Mouse (Mus musculus) neural tube, embryonic 11.5 days (tissue): Measurements from ENCODE around the gene Sf3b2. TPM values are rescaled to one million over a fixed set of nuclear protein-coding genes. Genes with fewer than 3 reads are reported as not detected.

ENCODE experiments used
- polyA plus RNA-seq: library from polyadenylated mRNA; unstranded; fragments of >200 nt; fragmentation: Nextera tagmentation; extraction: Ambion mirVana; gene quantifications from 2 replicates; pipeline ENCODE4 v1.2.1, GENCODE M21; 2014

Gene Sf3b2
- polyA plus RNA-seq, 1 experiment from 2014 or later, result 405 TPM

Other genes with a start within 250 kb of the Sf3b2 start
- 1.1 and 2.3 TPM in 2 replicates for gene Rin1, start 245.0 kb downstream of the Sf3b2 start, polyA plus RNA-seq
- gene Cd248, start 227.4 kb downstream of the Sf3b2 start, polyA plus RNA-seq, result 30.1 and 34.7 TPM in 2 replicates
- gene Tmem151a, start 209.9 kb downstream of the Sf3b2 start, polyA plus RNA-seq, result 1.8 and 2.0 TPM in 2 replicates
- gene Yif1a, start 206.9 kb downstream of the Sf3b2 start, polyA plus RNA-seq, result 80.4 and 88.0 TPM in 2 replicates
- gene Cnih2, start 196.9 kb downstream of the Sf3b2 start, polyA plus RNA-seq, result 110 and 127 TPM in 2 replicates
- gene Rab1b, start 188.4 kb downstream of the Sf3b2 start, polyA plus RNA-seq, result 250 and 266 TPM in 2 replicates
- gene Klc2, start 176.9 kb downstream of the Sf3b2 start, polyA plus RNA-seq, result 40.2 and 43.5 TPM in 2 replicates
- gene Pacs1, start 22.3 kb downstream of the Sf3b2 start, polyA plus RNA-seq, result 29.8 and 30.5 TPM in 2 replicates
- gene Gal3st3, start 2.9 kb upstream of the Sf3b2 start, polyA plus RNA-seq, result 16.2 and 17.8 TPM in 2 replicates
- gene Catsper1, start 40.3 kb upstream of the Sf3b2 start, polyA plus RNA-seq, result not detected in 2 replicates
- 1.8 and 1.9 TPM in 2 replicates for gene Cst6, start 54.1 kb upstream of the Sf3b2 start, polyA plus RNA-seq
- gene Eif1ad, start 71.3 kb upstream of the Sf3b2 start, polyA plus RNA-seq, result 71.5 and 77.3 TPM in 2 replicates
- gene Banf1, start 71.7 kb upstream of the Sf3b2 start, polyA plus RNA-seq, result 440 and 442 TPM in 2 replicates
- gene Sart1, start 93.2 kb upstream of the Sf3b2 start, polyA plus RNA-seq, result 78.5 and 79.9 TPM in 2 replicates
- 0.31 TPM in 1 of 2 replicates, not detected in the other for gene Tsga10ip, start 107.1 kb upstream of the Sf3b2 start, polyA plus RNA-seq
- 197 and 205 TPM in 2 replicates for gene Drap1, start 129.5 kb upstream of the Sf3b2 start, polyA plus RNA-seq
- gene AI837181, start 129.7 kb upstream of the Sf3b2 start, polyA plus RNA-seq, result 39.9 and 43.0 TPM in 2 replicates
- not detected in 2 replicates for gene Fosl1, start 152.1 kb upstream of the Sf3b2 start, polyA plus RNA-seq
- gene Ccdc85b, start 162.4 kb upstream of the Sf3b2 start, polyA plus RNA-seq, result 7.9 and 8.3 TPM in 2 replicates
- gene Fibp, start 165.2 kb upstream of the Sf3b2 start, polyA plus RNA-seq, result 110 and 119 TPM in 2 replicates
- 1.7 and 3.6 TPM in 2 replicates for gene Ctsw, start 173.1 kb upstream of the Sf3b2 start, polyA plus RNA-seq
- 55.5 and 55.6 TPM in 2 replicates for gene Efemp2, start 178.5 kb upstream of the Sf3b2 start, polyA plus RNA-seq
- gene Mus81, start 192.9 kb upstream of the Sf3b2 start, polyA plus RNA-seq, result 39.0 and 41.9 TPM in 2 replicates
- 3,817 and 3,867 TPM in 2 replicates for gene Cfl1, start 195.0 kb upstream of the Sf3b2 start, polyA plus RNA-seq
- gene 1700020D05Rik, start 208.3 kb upstream of the Sf3b2 start, polyA plus RNA-seq, result 0.31 TPM in 1 of 2 replicates, not detected in the other
- gene Snx32, start 215.1 kb upstream of the Sf3b2 start, polyA plus RNA-seq, result 20.9 and 23.0 TPM in 2 replicates